Mouse (Mus musculus): ENCODE results near the gene Gbf1.

- no peak for TF ChIP-seq CTCF (IDR thresholded peaks at IDR 0.05; ENCODE audit: insufficient read depth, low read length)
- TF ChIP-seq POLR2A (IDR thresholded peaks at IDR 0.05; ENCODE audit: borderline replicate concordance, extremely low read depth, low read depth, low read length), result no peak
These were observed 135.3 kb downstream of the Gbf1 start for GRCm38 (mm10) chr19:46287566-46287965.
